Mouse (Mus musculus): ENCODE results near the gene Cyp2s1. TPM values are rescaled to one million over a fixed set of nuclear protein-coding genes. Genes with fewer than 3 reads are reported as not detected.

Cyp2s1 gene
- 2.7 and 3.0 TPM in 2 replicates for polyA plus RNA-seq (2015; fragmentation: Nextera tagmentation; extraction: Ambion mirVana)

DNA sequence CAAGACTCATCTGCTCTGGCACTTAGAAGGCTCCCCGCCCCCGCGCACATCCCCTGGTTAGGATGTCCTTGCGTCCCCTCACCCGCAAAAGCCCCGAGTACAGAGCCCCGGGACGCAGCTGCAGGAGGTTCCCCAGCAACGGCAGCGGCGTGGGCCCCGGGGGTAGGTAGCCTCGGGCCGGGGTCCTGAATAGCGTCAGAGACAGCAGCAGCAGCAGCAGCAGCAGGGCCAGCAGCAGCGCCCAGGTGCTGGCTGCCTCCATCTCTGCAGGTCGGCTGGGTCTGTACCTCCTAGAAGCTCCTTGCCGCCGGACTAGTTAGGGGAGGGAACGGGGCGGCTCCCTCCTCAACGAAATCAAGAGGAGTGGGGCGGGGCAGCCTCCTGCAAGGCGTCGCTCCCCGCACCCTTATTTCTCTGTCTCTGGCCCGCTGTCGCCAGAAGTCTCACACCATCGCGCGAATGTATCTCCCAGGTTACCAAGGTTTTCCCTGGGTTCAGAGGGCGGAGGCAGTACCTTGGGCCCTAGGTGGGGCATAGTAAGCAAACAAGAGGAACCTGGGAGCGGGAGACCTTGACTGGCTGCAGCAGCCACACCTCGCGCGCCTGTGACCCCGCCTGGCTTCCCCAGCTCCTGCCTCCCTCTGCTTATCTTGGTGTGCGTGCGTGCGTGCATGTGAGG lies at the start of gene Cyp2s1:
TSS of gene Cyp2s1 (minus strand) at position 673 of the 679 bp plus-strand sequence.
- 1% methylated on average over 40 of the region's 40 CpGs for WGBS
- H3K9me3 ChIP-seq, result no peaks in the 10 kb centered on the region
- peak within 1 kb of the TSS; percentile 73 for H3K9ac ChIP-seq
- H3K4me1 ChIP-seq, result peaks cover 15% of the 10 kb centered on the region
- H3K36me3 ChIP-seq, result no peaks in the 10 kb centered on the region
- peaks cover 49% of the 10 kb centered on the region for H3K27me3 ChIP-seq (replicated peaks)
- no peak within 1 kb of the TSS for H3K27ac ChIP-seq (replicated peaks)
- no peak; the same call in 1 of the 2 replicates for ATAC-seq (ENCODE audit: extremely low read depth, insufficient number of reproducible peaks, low FRiP score, low TSS enrichment)
- peak within 1 kb of the TSS; percentile 80 for H3K4me2 ChIP-seq
- H3K4me3 ChIP-seq, result peak within 1 kb of the TSS; percentile 55

DNA sequence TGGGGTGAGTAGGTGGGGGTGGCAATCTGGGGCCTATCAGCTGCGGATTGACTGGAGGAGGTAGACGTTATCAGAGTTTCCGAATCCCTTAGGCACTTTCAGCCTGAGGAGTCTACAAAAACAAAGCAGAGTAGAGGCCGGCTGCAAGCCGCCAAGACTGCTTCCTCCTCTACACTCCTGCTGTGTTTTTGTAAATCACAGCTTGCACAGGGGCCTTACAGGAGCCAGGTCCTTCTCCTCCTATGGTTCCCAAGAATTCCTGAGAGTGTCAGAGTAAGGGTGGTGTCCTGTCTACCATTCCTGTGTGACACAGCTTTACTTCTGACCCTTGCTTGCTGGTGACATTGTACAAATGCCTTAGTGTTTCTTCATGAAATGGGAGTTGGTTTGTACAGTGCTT lies 48.1 kb upstream of the Cyp2s1 start:
- whole genome bisulfite sequencing, result 7% methylated on average over 5 of the region's 5 CpGs
- ATAC-seq (ENCODE audit: extremely low read depth, insufficient number of reproducible peaks, low FRiP score, low TSS enrichment), result no peak
- H3K4me3 ChIP-seq, result no peak overlapping the region
- H3K9me3 ChIP-seq, result no peaks in the 10 kb centered on the region
- H3K27ac ChIP-seq (replicated peaks), result no peak overlapping the region
- no peaks in the 10 kb centered on the region for H3K4me1 ChIP-seq
- no peaks in the 10 kb centered on the region for H3K36me3 ChIP-seq
- no peak overlapping the region for H3K4me2 ChIP-seq
- no peaks in the 10 kb centered on the region for H3K27me3 ChIP-seq (replicated peaks)
- no peak overlapping the region for H3K9ac ChIP-seq

DNA sequence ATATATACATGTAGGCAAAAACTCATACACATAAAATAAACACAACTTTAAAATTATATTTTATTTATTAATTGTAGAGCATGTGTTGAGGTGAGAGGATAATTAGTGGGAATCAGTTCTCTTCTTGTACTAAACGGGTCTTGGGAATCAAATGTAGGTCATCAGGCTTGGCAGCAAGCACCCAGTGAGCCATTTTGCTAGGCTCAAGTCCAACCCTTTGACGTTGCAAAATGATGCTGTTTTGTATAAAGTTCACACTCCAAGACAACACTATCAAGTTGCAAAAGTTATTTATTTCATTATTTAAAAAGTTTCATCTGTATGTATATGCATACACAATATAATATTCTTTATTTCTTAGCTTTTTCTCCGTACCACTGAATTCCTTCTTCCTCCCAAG lies 47.0 kb upstream of the Cyp2s1 start:
- Histone ChIP-seq H3K27me3 (replicated peaks) (no peaks in the 10 kb centered on the region), H3K9ac (no peak overlapping the region), H3K4me3 (no peak overlapping the region), H3K36me3 (no peaks in the 10 kb centered on the region), H3K4me1 (no peaks in the 10 kb centered on the region), H3K4me2 (no peak overlapping the region), H3K27ac (replicated peaks) (no peak overlapping the region), H3K9me3 (no peaks in the 10 kb centered on the region)
- WGBS, result 60% methylated on average over 3 of the region's 3 CpGs
- ATAC-seq (ENCODE audit: extremely low read depth, insufficient number of reproducible peaks, low FRiP score, low TSS enrichment), result no peak

DNA sequence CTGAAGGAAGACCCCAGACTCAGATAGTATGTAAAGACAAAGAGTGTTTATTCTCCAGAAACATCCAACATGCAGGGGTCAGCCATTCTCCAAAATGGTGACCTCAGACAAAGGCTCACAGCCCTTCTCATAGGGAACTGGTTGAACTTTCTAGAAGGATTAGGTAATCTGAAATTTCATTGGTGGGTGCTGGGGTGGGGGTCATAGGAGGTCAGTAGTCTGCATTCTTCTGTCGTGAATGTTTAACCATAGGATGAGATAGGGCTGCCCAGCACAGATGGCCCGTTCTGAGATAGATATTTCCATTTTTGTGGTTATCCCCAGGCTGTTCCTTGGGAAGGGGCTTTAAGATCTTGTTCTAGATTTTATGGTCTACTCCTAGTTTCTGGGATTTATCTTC lies 45.7 kb upstream of the Cyp2s1 start:
- Histone ChIP-seq H3K4me3 (no peak overlapping the region), H3K27ac (replicated peaks) (no peak overlapping the region), H3K4me1 (no peaks in the 10 kb centered on the region), H3K9ac (no peak overlapping the region), H3K27me3 (replicated peaks) (no peaks in the 10 kb centered on the region), H3K4me2 (no peak overlapping the region), H3K9me3 (no peaks in the 10 kb centered on the region), H3K36me3 (no peaks in the 10 kb centered on the region)
- WGBS, result 42% methylated on average over 2 of the region's 2 CpGs
- no peak for ATAC-seq (ENCODE audit: extremely low read depth, insufficient number of reproducible peaks, low FRiP score, low TSS enrichment)

DNA sequence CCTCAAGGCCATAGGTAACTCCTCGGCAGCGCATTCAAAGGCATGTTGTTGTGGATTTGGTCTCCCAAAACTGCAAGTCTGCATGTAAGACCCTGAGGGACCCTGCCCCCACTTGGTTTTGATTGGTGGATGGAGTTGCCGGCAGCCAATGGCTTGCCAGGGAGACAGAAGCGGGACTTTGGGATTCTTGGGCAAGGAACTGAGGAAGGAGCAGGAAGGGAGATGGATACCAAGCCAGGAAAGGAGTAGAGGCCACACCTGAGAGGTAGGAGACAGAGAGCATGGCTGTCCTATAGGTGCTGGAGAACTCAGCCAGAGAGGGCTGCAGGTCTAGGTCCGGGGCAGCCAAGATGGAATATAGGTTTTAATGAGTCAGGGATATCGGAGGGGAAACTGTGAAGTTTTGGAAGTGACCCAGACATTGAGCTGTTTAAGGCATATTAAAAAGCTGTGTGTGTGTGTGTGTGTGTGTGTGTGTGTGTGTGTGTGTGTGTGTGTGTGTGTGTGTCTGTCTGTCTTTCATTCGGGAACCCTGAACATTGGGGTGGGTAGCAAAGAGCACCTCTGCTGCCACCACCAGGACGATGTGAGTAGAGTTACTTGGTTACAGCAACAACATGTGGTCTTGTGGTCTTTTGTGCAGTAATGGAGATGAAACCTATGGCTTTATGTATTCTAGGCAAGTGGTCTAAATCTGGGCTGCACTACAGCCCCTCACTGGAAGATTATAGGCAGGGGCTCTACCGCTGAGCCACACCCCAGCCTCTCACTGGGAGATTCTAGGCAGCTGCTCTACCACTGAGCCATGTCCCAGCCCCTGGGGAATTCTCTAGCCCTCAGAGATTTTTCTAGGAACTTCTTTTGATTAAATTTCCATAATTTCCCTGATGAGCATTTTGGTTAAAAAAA lies 43.5 kb upstream of the Cyp2s1 start:
- no peak for ATAC-seq (ENCODE audit: extremely low read depth, insufficient number of reproducible peaks, low FRiP score, low TSS enrichment)

DNA sequence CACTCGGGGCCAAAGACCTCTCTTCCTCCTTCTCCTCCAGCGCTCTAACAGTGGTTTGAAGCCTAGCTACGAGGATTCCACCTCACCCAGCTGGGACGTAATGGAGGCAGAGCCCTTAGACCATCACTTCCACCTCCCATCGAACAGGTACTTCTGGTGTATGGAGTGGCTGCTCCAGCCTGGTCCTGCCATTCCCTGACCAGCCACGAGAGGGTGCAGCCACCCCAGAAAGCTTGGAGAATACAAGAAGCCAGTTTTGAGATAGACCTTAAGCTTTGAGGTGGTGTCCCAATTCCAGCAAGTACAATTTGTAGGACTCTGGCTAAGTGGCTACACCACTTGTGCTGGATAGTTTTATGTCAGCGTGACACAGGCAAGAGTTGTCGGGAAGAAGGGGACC lies 38.4 kb upstream of the Cyp2s1 start:
- H3K27ac ChIP-seq (replicated peaks), result no peak overlapping the region
- no peak overlapping the region for H3K9ac ChIP-seq
- H3K27me3 ChIP-seq (replicated peaks), result 0 out of 2 replicates have a peak, but pooled peaks cover 4% of the 10 kb centered on the region
- H3K4me2 ChIP-seq, result no peak overlapping the region
- H3K9me3 ChIP-seq, result no peaks in the 10 kb centered on the region
- H3K36me3 ChIP-seq, result no peaks in the 10 kb centered on the region
- WGBS, result 25% methylated on average over 8 of the region's 8 CpGs
- H3K4me1 ChIP-seq, result no peaks in the 10 kb centered on the region
- no peak overlapping the region for H3K4me3 ChIP-seq
- no peak for ATAC-seq (ENCODE audit: extremely low read depth, insufficient number of reproducible peaks, low FRiP score, low TSS enrichment)

More for the DNA sequence above, 43.5 kb upstream of the Cyp2s1 start:
- Histone ChIP-seq H3K27me3 (replicated peaks) (no peaks in the 10 kb centered on the region), H3K36me3 (no peaks in the 10 kb centered on the region), H3K9me3 (no peaks in the 10 kb centered on the region), H3K9ac (no peak overlapping the region), H3K4me1 (no peaks in the 10 kb centered on the region), H3K27ac (replicated peaks) (no peak overlapping the region), H3K4me2 (peak overlapping the region; percentile 60), H3K4me3 (peak overlapping the region; percentile 30)
- whole genome bisulfite sequencing, result 19% methylated on average over 9 of the region's 9 CpGs

DNA sequence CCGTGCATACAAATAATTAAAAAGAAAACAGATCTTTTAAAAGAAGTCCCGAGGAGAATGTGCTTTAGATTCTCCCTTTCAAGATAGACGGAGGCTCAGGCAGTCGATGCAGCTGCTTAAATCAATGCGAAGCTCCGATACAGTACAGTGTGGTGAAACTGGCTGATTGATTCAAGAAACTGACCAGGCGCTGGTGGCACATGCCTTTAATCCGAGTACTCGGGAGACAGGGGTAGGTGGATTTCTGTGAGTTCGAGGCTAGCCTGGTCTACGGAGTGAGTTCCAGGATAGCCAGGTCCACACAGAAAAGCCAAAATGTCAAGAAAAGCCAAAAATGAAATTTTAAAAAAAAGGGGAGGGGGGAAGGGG lies 31.7 kb upstream of the Cyp2s1 start:
- Histone ChIP-seq H3K4me1 (peaks cover 10% of the 10 kb centered on the region), H3K36me3 (no peaks in the 10 kb centered on the region), H3K4me2 (peak overlapping the region; percentile 72), H3K9me3 (no peaks in the 10 kb centered on the region), H3K27ac (replicated peaks) (no peak overlapping the region; the same call in 1 of the 2 replicates), H3K27me3 (replicated peaks) (no peaks in the 10 kb centered on the region), H3K9ac (peak overlapping the region; percentile 81), H3K4me3 (peak overlapping the region; percentile 56)
- 23% methylated on average over 11 of the region's 11 CpGs for WGBS
- ATAC-seq (ENCODE audit: extremely low read depth, insufficient number of reproducible peaks, low FRiP score, low TSS enrichment), result no peak

DNA sequence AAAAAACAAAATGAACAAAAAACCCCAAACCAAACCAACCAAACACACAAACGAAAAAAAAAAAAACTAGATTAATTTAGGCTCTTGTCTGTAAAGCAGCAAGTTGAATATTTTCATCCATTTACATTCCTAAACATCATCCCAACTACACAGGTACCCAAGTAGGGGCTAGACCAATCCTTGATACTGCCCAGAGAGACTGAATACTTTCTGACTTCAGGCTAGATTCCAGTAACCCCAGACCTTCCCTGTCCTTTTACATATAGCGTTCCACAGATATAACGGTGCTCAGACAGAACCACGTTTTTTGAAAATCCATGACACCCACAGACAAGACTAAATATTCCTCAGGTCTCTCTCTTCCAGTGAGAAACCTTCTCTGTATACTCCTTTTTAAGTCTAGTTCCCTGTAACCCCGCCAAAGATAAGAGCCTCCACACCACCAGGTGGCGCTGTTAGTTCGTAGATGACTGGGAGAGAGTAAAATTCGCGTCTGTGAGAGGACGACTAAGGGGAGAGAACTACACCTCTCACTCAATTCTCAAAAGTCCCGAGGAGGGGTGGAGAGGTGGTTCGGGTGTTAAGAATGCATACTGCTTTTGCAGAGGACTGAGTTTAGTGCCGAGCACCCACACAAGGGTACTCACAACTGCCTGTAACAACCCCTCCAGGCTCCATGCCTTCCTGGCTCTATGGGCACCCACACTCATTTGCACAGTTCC lies 31.2 kb upstream of the Cyp2s1 start:
- Histone ChIP-seq H3K27ac (replicated peaks) (no peak overlapping the region; the same call in 1 of the 2 replicates), H3K27me3 (replicated peaks) (0 out of 2 replicates have a peak, but pooled peaks cover 2% of the 10 kb centered on the region), H3K4me2 (peak overlapping the region; percentile 72), H3K4me1 (peaks cover 10% of the 10 kb centered on the region), H3K4me3 (peak overlapping the region; percentile 56), H3K9me3 (no peaks in the 10 kb centered on the region), H3K36me3 (no peaks in the 10 kb centered on the region), H3K9ac (peak overlapping the region; percentile 81)
- 9% methylated on average over 13 of the region's 13 CpGs for WGBS
- ATAC-seq (ENCODE audit: extremely low read depth, insufficient number of reproducible peaks, low FRiP score, low TSS enrichment), result no peak

DNA sequence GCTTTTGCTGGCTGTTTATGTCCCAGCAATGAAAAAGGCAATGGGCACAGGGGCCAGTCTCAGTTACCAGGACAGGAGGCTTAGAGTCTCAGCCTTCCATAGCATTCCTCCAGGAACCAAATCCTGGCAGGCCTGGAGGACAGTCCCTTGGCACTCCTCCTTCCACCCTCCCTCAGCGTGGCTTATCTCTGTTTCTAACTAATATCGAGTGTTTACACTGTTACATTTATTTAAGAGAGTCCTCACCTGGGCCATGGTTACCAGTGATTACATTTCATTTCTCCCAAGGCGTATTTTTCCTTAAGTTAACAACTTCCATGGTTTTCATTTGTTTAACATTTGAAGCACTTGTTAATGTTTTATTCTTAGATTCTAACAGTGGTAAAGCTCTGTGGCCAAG lies 28.2 kb upstream of the Cyp2s1 start:
- 0 out of 2 replicates have a peak, but pooled peaks cover 4% of the 10 kb centered on the region for H3K27me3 ChIP-seq (replicated peaks)
- H3K9ac ChIP-seq, result no peak overlapping the region
- H3K4me1 ChIP-seq, result peaks cover 10% of the 10 kb centered on the region
- no peaks in the 10 kb centered on the region for H3K36me3 ChIP-seq
- H3K4me3 ChIP-seq, result no peak overlapping the region
- H3K4me2 ChIP-seq, result no peak overlapping the region
- WGBS, result 57% methylated on average over 3 of the region's 3 CpGs
- H3K9me3 ChIP-seq, result no peaks in the 10 kb centered on the region
- no peak for ATAC-seq (ENCODE audit: extremely low read depth, insufficient number of reproducible peaks, low FRiP score, low TSS enrichment)
- no peak overlapping the region for H3K27ac ChIP-seq (replicated peaks)

DNA sequence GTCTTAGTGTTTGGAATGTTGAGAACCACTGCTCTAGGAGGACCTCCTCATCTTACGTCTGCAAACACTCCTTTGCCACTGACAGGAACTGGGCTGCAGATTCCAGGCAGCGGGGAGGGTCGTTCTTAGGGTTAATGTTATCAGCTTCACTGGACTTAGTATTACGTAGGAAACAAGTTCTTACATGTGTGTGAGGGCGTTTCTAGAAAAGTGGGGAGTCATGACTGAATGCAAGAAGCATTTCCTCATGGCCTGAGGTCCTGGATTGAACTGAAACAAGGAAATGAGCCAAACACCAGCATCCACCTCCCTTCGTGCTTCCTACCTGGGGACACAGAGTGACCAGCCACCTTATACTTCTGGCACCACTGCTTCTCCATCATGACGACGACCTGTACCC lies 27.7 kb upstream of the Cyp2s1 start:
- no peak overlapping the region for H3K4me3 ChIP-seq
- H3K4me2 ChIP-seq, result no peak overlapping the region
- H3K27ac ChIP-seq (replicated peaks), result no peak overlapping the region
- no peak for ATAC-seq (ENCODE audit: extremely low read depth, insufficient number of reproducible peaks, low FRiP score, low TSS enrichment)
- H3K4me1 ChIP-seq, result peaks cover 10% of the 10 kb centered on the region
- H3K9me3 ChIP-seq, result no peaks in the 10 kb centered on the region
- H3K36me3 ChIP-seq, result no peaks in the 10 kb centered on the region
- WGBS, result 33% methylated on average over 8 of the region's 8 CpGs
- H3K27me3 ChIP-seq (replicated peaks), result 0 out of 2 replicates have a peak, but pooled peaks cover 4% of the 10 kb centered on the region
- H3K9ac ChIP-seq, result no peak overlapping the region

DNA sequence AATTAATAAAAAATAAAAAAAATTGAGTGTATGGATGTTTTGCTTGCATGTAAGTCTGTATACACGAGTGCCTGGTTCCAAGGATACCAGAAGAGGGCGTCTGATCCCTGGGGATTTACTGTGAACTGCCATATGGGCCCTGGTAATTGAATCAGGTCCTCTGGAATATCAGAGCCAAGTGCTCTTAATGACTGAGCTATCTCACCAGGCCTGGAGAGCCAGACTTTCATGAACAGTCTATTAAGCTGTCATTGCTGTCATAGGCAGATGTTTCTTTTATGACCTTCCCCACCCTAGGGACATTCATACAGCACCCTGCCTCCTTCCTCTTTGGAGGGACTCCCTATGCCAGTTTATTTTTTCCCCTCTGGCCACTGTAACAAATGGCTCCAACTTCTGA lies 26.8 kb upstream of the Cyp2s1 start:
- 24% methylated on average over 2 of the region's 2 CpGs for WGBS
- Histone ChIP-seq H3K9ac (no peak overlapping the region), H3K27me3 (replicated peaks) (0 out of 2 replicates have a peak, but pooled peaks cover 4% of the 10 kb centered on the region), H3K4me2 (no peak overlapping the region), H3K4me3 (no peak overlapping the region), H3K36me3 (no peaks in the 10 kb centered on the region), H3K9me3 (no peaks in the 10 kb centered on the region), H3K4me1 (peaks cover 9% of the 10 kb centered on the region), H3K27ac (replicated peaks) (no peak overlapping the region)
- no peak for ATAC-seq (ENCODE audit: extremely low read depth, insufficient number of reproducible peaks, low FRiP score, low TSS enrichment)
